Mouse (Mus musculus) thymus, postnatal 25 days (tissue): ENCODE results near the gene E030018B13Rik.

Source experiments
- DNase-seq: peaks from one replicate; pipeline ENCODE4 v3.0.0; 2022

The E030018B13Rik gene

DNA sequence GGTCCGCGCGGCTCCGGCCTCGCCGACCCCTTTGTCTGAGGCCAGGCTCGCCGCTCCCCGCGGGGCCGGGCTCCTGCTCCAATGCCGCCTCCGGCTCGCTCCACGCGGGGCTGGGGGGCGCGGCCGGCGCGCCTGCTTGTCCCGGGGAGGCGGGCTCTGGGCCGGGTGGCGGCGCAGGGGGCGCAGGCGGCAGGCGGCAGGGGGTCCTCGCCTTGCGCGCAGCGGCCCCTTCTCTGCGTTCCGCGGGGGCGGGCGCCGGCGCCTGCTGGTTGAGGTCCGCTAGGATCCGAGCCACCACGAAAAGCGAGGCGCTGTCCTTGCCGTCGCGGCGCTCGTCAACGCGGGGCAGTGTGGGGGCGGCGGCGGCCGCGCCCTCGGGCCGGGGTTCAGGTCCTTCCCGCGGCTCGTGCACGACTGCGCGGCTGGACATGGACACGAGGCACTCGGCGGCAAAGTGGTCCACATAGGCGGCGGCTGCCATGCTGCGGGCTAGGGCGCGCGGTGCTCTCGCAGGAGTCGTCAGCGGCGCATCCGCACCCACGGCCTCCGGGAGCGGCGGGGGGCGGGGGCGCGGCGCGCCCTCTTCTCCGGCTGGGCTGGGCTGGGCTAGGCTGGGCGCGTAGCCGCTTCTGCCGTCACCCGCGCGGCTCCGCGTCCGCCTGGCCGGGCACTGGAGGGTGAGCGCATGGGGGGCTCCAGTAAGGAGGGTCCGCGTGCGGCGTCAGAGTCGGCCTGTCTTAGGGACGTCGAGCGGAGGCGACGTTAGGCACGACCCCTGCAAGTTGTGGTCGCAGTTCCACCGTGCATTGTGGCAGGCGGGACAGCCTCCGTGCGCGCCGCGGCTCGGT, 21.6 kb downstream of the E030018B13Rik start:
- DNase-seq = peak; percentile 72

- peak; percentile 98 for DNase-seq
These were observed 22.3 kb downstream of the E030018B13Rik start, which contains the start of gene Klf13 for GRCm38 (mm10) chr7:63938914-63939396. Gene Klf13 (minus strand): TSS chr7:63938915.

DNA sequence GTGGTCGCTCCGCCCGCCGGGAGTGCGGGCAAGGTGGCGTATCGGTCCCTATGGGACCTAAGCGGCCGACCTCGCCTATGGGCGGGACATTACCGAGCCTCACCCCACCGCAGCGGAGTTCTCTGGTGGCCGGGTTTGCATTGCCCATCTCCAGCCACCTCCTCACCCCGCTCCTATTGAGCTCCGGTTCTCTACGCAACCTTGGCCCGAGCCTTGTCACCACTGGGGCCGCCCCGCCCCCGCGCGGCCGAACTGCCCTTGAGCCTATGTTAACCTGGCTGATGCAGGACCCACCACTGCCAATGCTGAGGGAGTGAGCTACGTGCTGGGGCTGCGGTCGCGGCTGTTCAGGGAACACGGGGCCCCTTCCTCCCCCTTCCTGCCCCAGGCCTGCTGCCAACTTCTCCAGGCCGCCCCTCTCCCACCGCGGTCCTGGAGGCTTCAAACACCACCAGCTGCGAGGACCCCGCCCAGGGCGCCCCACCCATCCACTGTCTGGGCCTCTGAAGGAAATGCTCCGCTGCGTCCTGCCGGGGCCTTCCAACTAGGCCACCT, 22.8 kb downstream of the E030018B13Rik start:
- peak; percentile 94 for DNase-seq

DNA sequence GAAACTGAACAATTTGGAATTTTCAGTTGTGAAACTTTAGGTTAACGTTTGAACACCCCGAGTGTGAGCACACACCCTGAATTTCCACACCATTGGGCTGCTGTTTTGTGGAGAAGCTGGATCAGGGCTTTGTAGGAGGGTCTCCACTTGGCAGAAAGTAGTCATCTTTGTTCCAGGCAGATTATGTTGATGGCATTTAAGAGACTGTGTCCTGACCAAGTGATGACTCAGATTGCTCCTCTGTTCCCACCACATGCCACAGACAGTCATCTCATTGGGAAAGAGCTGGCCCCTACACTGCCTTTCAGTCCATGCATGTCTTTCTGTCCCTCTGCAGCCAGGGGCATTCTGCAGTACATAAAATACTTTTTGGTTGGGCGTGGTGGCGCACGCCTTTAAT, 23.7 kb downstream of the E030018B13Rik start:
- DNase-seq = no peak

DNA sequence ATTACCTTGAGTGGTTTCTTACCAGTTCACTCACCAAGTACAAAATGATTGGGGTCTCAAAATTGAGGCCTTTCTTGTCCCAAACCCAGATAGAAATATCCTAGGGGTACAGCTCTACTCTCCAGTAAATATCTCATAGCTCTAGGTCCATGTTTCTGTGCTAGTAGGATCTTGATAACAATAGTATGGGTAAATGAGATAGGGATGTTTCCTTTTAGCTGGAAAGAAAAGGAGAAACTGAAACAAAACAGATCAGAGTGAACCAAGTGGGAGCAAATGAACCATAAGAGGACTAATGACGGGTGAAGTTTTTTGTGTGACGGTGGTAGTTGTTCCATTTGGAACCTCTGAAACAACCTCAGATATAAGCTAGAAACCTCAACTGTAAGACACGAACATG, 24.4 kb downstream of the E030018B13Rik start:
- DNase-seq = no peak

DNA sequence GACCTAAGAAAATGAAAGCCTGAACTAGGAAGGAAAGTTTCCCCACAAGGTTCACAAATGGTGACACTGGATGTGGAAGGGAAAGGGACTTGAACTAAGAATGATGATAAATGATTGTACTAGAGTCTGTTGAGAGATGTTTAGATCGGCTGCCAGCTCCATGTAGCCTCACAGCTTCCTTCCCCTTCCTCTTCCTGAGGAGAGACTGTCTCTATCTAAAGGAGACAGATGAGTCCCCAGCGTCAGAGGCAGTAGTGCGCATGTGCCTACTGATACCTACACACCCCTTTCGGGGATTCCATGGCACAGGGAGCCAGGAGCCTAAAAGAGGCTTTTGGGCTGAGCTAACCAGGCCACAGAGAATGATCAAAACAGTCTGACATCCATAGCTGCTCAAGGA, 24.8 kb downstream of the E030018B13Rik start:
- no peak for DNase-seq

DNA sequence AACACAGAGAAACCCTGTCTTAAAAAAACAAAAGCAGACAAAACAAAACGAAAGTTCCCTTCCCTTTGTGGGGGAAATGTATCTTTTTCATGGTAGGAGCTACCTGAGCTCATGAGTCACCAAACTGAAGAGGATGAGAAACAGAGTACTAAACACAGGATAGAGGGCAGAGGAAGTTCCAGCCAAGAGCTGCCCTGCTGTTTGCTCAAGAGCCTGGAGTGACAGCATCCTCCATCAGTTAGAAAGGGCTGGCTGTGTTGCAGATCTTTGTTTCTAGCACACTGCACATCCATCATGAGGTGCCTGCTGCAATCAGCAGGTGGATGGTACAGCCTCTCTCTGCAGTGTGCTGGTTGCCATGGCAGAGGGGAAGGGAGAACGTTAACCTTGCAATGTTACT, 27.3 kb downstream of the E030018B13Rik start:
- no peak for DNase-seq

DNA sequence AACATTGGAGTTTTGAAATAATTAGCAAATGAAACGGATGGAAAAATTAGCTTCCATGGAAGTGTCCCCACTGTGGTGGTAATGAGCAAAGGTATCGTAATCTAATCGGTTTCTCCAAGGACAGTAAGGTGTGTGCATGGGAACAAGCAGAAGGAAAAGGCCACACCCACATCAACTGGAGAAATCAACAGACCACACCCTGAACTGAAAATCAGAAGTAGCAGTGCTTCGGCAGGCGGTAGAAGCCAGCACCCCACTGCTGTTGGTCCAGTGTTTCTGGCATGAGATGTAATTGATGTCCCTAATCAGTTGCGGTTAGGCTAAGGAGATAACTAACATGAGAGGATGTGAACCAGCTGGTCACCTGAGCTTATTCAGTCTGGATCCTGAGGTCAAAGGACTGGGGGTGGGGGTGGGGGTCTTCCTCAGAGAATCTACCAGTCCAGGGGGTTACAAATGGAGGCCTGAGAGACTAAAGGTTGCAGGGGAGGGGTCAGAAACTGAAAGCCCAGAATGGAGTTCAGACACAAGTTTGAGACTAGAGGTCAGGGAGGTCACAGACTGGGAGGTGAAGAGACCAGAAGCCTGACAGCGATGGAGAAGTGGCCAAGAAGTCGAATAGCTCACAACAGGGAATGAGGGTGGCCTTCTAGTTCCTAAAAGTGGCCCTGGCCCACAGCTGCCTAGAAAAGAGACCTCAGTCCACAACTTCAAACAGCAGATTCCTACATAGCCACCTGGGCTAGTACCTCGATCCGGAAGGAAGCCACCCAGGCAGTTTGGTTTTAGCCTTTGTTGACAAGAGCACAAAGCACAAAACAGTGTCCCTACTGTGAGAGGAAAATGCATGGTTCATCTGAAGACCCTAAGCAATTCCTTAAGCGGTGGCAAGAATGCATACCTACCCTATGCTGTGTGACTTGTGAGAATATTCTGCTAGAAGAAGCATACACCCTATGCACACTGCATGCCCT, 31.1 kb downstream of the E030018B13Rik start:
- no peak for DNase-seq

DNA sequence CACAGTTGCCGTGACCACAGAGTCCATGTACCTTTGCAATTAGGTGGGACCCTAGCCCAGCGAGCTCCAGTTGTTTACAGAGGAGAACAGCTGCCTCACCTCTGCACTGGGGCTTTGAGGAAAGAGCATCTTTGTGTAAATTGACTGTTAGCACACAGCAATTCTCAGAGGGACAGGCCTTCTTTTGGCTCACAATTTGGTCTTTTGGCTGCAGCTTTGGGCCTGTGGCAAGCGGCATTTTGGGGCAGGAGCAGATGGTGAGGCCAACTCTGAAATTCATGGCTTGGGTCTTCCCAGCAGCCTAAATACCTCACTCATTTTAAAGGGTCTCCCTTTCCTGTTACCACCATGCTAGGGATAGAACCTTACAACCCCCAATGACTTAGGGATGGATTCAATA, 32.5 kb downstream of the E030018B13Rik start:
- DNase-seq = no peak

GRCm38 (mm10) chr7:63950931-63951607, 34.4 kb downstream of the E030018B13Rik start:
- DNase-seq = no peak

DNA sequence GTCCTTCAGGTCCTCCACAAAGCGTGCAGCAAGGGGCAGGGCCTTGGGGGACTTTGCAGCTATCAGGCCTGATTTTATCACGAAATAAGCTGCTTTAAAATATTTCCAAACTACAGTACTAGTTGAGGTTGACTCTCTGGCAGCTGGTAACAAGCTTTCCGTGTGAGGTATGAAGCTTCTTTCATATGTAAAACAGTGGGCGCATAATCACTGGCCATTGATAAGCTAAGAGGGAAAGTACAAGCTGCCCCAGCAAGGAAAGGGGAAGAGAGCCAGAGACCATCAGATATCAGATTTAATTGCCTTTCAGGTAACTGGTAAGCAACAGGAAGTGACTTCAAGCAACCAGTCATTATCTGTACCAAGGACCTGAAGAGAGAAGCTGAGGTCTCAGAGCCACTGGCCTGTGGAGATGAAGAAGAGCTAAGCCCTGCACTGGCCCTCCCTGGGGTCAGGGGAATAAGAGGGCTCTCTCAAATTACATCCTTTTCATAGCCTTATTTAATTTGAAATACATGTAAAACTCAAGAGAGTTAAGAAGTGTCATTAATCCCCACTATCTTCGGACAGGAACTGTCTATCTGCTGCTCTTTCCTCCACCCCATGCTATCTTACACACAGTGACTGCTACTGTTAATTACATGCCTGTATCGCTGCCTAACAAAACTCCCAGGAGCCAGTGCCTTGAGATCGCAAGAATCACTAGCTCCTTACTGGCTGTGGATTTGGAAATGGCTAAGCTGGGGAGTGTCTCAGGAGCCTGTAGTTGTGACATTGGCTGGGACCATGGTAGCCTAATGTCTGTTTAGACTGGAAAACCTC, 35.6 kb downstream of the E030018B13Rik start:
- DNase-seq = no peak

DNA sequence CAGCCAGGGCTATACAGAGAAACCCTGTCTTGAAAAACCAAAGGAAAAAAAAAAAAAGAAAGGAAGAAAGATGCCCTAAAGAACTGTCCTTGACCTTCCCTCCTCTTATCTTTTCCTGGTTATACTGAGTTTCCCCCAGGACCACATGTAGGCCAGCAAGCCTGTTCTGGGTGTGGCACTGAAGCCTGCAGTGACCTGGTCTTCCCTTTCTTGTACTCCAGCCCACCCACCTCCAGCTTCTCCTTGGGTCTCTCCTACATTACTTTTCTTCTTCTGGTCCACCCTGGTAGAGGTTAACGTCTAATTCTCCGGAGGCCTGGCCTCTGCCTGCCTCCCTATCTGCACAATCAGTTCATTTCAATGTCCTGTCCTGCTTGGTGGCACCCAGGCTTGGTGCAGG, 38.8 kb downstream of the E030018B13Rik start:
- DNase-seq = no peak

- no peak for DNase-seq
These were observed 39.6 kb downstream of the E030018B13Rik start for GRCm38 (mm10) chr7:63956138-63956823.

DNA sequence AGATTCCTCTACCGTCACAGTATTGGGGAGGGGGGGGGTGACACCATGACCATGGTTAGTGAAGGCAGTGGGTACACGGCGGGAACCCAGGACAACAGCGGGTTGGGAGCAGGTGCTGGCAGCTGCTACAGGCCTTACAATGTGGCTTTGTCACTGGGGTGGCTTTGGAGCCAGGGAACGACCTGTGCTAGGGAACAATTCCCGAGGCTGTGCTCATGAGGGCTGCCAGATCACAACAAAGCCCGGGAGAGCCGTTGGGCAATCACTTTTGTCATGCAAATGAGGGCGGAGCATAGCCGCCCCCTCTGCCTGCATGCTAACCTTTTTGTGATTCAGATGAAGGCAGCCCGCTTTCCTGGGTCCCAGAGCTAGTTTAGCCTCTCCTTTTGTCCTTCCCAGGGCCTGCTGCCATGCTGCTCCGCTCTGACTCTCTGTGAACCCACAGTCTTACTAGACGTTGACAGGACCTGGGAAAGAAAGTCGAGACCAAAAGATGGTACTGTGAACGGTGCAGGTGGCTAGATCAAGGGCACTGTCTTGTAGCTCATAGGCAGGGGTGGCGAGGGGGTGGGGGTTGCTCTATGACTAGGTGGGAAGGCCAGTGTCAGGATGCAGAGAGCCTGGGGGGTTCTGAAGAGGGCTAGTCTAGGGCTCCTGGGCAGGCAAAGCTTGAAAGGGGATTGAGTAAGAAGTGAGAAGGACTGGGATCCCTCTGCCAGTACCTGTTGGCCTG, 40.5 kb downstream of the E030018B13Rik start:
- peak; percentile 61 for DNase-seq

- DNase-seq = no peak
These were observed 41.4 kb downstream of the E030018B13Rik start for GRCm38 (mm10) chr7:63957872-63958640.

DNA sequence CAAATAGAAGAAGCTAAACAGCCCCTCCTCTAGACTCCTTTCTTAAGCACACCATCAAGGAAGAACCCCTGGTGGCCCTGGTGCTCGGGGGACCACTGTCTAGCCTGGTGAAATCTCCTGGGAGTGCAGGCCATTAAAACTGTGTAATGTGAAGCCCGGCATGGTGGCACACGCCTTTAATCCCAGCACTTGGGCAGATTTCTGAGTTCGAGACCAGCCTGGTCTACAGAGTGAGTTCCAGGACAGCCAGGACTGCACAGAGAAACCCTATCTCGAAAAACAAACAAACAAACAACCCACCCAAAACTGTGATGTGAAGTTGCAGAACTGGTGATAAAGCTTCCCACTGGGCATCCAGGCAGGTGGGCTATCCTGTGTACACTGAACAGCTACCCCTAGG, 47.0 kb downstream of the E030018B13Rik start:
- no peak for DNase-seq

DNA sequence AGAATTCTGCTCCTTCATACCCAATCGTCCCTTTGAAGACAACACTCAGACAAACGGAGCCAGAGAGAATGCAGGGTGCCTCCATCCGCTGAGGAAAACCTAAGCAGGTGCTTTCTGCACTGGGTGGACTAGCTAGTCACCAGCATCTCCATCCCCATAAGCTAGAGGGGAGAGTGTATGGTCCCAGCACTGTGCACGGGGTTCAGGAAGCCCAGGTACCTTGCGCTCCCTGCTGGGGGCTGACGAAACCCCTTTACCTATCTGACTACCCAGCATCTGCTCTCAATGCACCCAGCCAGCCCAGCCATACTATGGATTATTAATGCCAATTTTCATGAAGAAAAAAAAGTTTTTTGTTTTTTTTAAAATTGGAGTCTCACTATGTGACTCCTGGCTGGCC, 47.5 kb downstream of the E030018B13Rik start:
- no peak for DNase-seq

DNA sequence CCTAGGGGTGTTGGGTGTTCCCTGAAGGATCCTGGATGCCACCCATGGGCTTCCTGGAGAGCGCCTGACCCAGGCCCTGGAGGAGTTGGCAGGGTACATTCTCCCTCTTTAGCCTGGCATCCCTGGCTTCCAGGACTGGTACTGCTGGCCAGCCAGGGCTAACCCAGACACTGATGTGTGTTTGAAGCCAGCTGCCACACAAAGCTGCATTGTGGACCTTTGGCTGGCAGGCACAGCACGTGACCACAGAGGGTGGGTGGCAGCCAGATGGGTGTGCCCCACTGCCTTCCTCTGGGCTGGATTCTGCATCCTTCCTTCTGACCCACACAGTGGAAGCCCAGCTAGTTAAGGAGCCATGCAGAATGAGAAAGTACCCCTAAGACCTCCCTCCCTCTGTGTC, 48.5 kb downstream of the E030018B13Rik start:
- DNase-seq = no peak

GRCm38 (mm10) chr7:63965635-63966418, 49.2 kb downstream of the E030018B13Rik start:
- no peak for DNase-seq
